Mouse (Mus musculus) thymus, postnatal 4 days (tissue): Measurements from ENCODE around the gene Olfr1465.

Experiments used
- DNase-seq: peaks from one replicate; pipeline ENCODE4 v3.0.0; 2021

The Olfr1465 gene

DNA sequence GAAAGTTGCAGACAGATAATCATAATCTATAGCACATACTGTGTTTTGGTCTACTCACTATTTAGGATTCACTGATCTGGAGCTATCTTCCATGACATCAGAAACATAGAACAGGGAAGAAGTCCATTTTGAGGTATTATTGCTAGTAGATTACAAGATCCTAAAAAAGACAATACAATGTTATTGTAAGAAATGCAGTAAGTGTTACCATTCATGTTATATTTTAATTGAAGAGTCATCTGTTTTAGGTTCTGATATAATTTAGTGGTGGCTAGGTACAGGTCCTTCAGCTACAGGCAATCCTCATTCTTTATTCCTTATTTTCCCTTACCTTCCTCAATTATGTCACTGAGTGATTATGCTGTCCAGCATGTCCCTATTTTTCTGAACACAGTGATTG is at the start of gene Olfr1465:
Gene Olfr1465, minus strand, starts transcription at position 101 of the 400 bp plus-strand sequence.
- DNase-seq, result no peak

DNA sequence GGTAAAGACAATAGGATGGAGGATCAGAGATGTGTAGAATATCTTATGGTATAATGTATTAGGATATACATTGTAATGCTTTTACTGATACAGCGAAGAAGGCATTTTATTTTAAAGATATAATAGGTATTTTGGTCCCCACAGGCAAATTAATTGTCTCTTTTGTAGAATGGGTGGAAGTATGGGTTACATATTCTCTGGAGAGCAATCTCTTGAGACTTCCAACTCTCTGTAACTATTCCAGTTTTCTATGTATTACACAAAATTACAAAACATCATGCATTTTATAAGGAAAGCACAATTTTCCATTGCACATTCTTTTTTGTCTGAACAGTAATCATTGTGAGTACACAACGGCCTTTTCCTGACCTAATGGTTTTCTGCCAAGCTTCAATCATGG is 46.6 kb upstream of the Olfr1465 start, which contains the start of gene Olfr1467:
Gene Olfr1467, plus strand, starts transcription at position 301 of the 400 bp plus-strand sequence.
- no peak for DNase-seq

DNA sequence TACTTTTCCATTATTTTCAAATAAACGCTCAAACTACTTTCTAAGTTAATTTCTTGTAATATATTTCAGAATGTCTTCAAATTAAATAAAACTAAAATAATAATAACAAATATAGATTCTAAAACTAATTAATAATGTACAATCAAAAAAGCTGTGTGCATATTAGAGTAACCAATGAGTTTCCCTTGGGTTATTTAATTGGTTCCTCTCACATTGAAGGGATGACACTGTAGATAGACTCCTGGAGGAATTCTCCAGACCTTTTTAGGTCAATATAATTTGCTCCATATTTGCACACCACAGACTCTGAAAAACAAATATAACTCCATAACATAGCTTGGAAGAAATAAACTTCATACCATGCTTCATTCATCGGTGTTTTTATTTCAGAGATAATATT is 23.2 kb upstream of the Olfr1465 start, which contains the start of gene Olfr1466:
Gene Olfr1466, plus strand, starts transcription at position 301 of the 400 bp plus-strand sequence.
- DNase-seq, result no peak
